Mouse (Mus musculus): ENCODE measurements at regions not wholly inside any gene's neighbourhood (a gene's known extent, or its start where the extent isn't known, plus 50 kb on each side); places are given as distances from the start of the nearest gene placed in this dataset.

GRCm38 (mm10) chr19:51330010-51330409 is 651.6 kb upstream of the Sorcs1 start:
- TF ChIP-seq MAFK (IDR thresholded peaks at IDR 0.05; ENCODE audit: insufficient replicate concordance, low read length) (no peak), POLR2A (IDR thresholded peaks at IDR 0.05; ENCODE audit: low read depth, low read length) (no peak), E2F4 (IDR thresholded peaks at IDR 0.05; ENCODE audit: insufficient replicate concordance, low read depth, low read length) (no peak), CTCF (conservative IDR thresholded peaks at IDR 0.05 in 1 of 2, IDR thresholded peaks at IDR 0.05 in 1 of 2; ENCODE audit: low read depth in 2 of 2, low read length in 2 of 2) (no peak), SMC3 (IDR thresholded peaks at IDR 0.05; ENCODE audit: low read depth, low read length) (no peak), ZNF384 (IDR thresholded peaks at IDR 0.05; ENCODE audit: low read depth, low read length) (no peak), USF1 (IDR thresholded peaks at IDR 0.05; ENCODE audit: low read depth, low read length) (no peak), CHD2 (IDR thresholded peaks at IDR 0.05; ENCODE audit: low read length) (no peak), MEF2A (IDR thresholded peaks at IDR 0.05; ENCODE audit: borderline replicate concordance, low read depth, low read length) (no peak), PAX5 (IDR thresholded peaks at IDR 0.05; ENCODE audit: low read length) (no peak)
